In genomic region chr13:54345885-54346647, GRCm38 (mm10) we compare ENCODE assay signal across 15 mouse cellular contexts. TPM values are rescaled to one million over a fixed set of nuclear protein-coding genes. Genes with fewer than 3 reads are reported as not detected.
A peak's percentile ranks its signal among the peaks of the same experiment; 100 is the strongest.
DNase-seq lines count a peak whose midpoint lies in the region; ATAC-seq and TF ChIP-seq lines count a peak whose summit lies in the region.
"Had no signal": no experiment of that assay in that cellular context is flagged by ENCODE, and none has a peak within 500 bp of the region (broad histone marks: within the 10 kb centered on the region; RNA-seq: fewer than 3 reads in every experiment).

No protein-coding gene starts in this region.

- H3K27ac ChIP-seq in layer of hippocampus, adult 2 months: peak overlapping the region; percentile 75
- H3K27ac ChIP-seq in embryonic facial prominence, embryonic 10.5 days (replicated peaks): no peak overlapping the region; the same call in 1 of the 2 replicates
- H3K27ac ChIP-seq in hindbrain, embryonic 11.5 days (ENCODE audit: low read depth, low read length): 0 out of 2 replicates have a peak overlapping the region, but pooled peaks have one; percentile 42
- no peak overlapping the region for H3K27ac ChIP-seq in midbrain, embryonic 15.5 days
- H3K27ac ChIP-seq: gastrocnemius, adult 2 months; heart, embryonic 15.5 days; liver, embryonic 15.5 days had no signal

- TF ChIP-seq CTCF in layer of hippocampus, adult 2 months (conservative IDR thresholded peaks at IDR 0.05): no peak

- no peak overlapping the region for H3K4me2 ChIP-seq in hindbrain, embryonic 11.5 days (replicated peaks; ENCODE audit: low read depth, low read length)
- no peak overlapping the region for H3K4me2 ChIP-seq in midbrain, embryonic 15.5 days
- H3K4me2 ChIP-seq: heart, embryonic 15.5 days; liver, embryonic 15.5 days had no signal

- no peaks in the 10 kb centered on the region for H3K36me3 ChIP-seq in embryonic facial prominence, embryonic 10.5 days (replicated peaks)
- H3K36me3 ChIP-seq in hindbrain, embryonic 11.5 days (ENCODE audit: control insufficient read depth, insufficient read depth, low read length): no peaks in the 10 kb centered on the region
- H3K36me3 ChIP-seq in midbrain, embryonic 15.5 days (replicated peaks): no peaks in the 10 kb centered on the region
- H3K36me3 ChIP-seq: heart, embryonic 15.5 days; liver, embryonic 15.5 days had no signal

- intact Hi-C loops in left cerebral cortex, postnatal 25 days (cut with DNase I): no loop called here

- ATAC-seq in hindbrain, embryonic 11.5 days (ENCODE audit: low FRiP score): peak; percentile 85
- peak; percentile 71 for ATAC-seq in midbrain, embryonic 15.5 days (replicated peaks)
- ATAC-seq: CD4-positive, CD25-positive, alpha-beta regulatory T cell, adult 4 months had no signal

- no peaks in the 10 kb centered on the region for H3K27me3 ChIP-seq in embryonic facial prominence, embryonic 10.5 days (replicated peaks; ENCODE audit: low read depth, poor library complexity, severe bottlenecking)
- H3K27me3 ChIP-seq in hindbrain, embryonic 11.5 days (ENCODE audit: control insufficient read depth, insufficient read depth, low read length): no peaks in the 10 kb centered on the region
- no peaks in the 10 kb centered on the region for H3K27me3 ChIP-seq in midbrain, embryonic 15.5 days (replicated peaks)
- H3K27me3 ChIP-seq: heart, embryonic 15.5 days; liver, embryonic 15.5 days had no signal

- no peaks in the 10 kb centered on the region for H3K9me3 ChIP-seq in embryonic facial prominence, embryonic 10.5 days
- no peaks in the 10 kb centered on the region for H3K9me3 ChIP-seq in hindbrain, embryonic 11.5 days (ENCODE audit: control insufficient read depth, low read length)
- no peaks in the 10 kb centered on the region for H3K9me3 ChIP-seq in midbrain, embryonic 15.5 days
- H3K9me3 ChIP-seq: heart, embryonic 15.5 days; liver, embryonic 15.5 days had no signal

- WGBS in embryonic facial prominence, embryonic 10.5 days: 71% methylated on average over 15 of the region's 15 CpGs
- WGBS in hindbrain, embryonic 11.5 days: 65% methylated on average over 15 of the region's 15 CpGs
- WGBS in midbrain, embryonic 15.5 days: 39% methylated on average over 15 of the region's 15 CpGs

- H3K4me3 ChIP-seq in layer of hippocampus, adult 2 months: no peak overlapping the region
- no peak overlapping the region for H3K4me3 ChIP-seq in embryonic facial prominence, embryonic 10.5 days
- H3K4me3 ChIP-seq in hindbrain, embryonic 11.5 days (ENCODE audit: low read depth, low read length): no peak overlapping the region
- no peak overlapping the region for H3K4me3 ChIP-seq in midbrain, embryonic 15.5 days
- H3K4me3 ChIP-seq: gastrocnemius, adult 2 months; heart, embryonic 15.5 days; liver, embryonic 15.5 days; megakaryocyte, embryonic 14.5 days had no signal

- H3K9ac ChIP-seq in hindbrain, embryonic 11.5 days (ENCODE audit: low read depth, low read length): no peak overlapping the region
- H3K9ac ChIP-seq in midbrain, embryonic 15.5 days: no peak overlapping the region
- H3K9ac ChIP-seq: heart, embryonic 15.5 days; liver, embryonic 15.5 days had no signal

- H3K4me1 ChIP-seq in embryonic facial prominence, embryonic 10.5 days: peaks cover 23% of the 10 kb centered on the region
- H3K4me1 ChIP-seq in hindbrain, embryonic 11.5 days (replicated peaks; ENCODE audit: control insufficient read depth, insufficient read depth, low read length): peaks cover 2% of the 10 kb centered on the region; the same call in 1 of the 2 replicates
- no peaks in the 10 kb centered on the region for H3K4me1 ChIP-seq in midbrain, embryonic 15.5 days
- H3K4me1 ChIP-seq: heart, embryonic 15.5 days; liver, embryonic 15.5 days had no signal

- no peak for DNase-seq in layer of hippocampus, adult 2 months (ENCODE audit: low spot score in 2 of 2)
- no peak for DNase-seq in layer of hippocampus, adult 8-10 months (ENCODE audit: low spot score in 2 of 2)
- peak; percentile 25 for DNase-seq in embryonic facial prominence, embryonic 10.5 days (ENCODE audit: low spot score)
- peak; percentile 54 for DNase-seq in hindbrain, embryonic 11.5 days (ENCODE audit: low spot score)
- no peak for DNase-seq in left cerebral cortex, adult 9 months (ENCODE audit: low spot score in 2 of 2)
- no peak for DNase-seq in ovary, adult 18-20 months (ENCODE audit: low spot score)
- DNase-seq in left cerebral cortex, postnatal 25 days (ENCODE audit: low spot score in 2 of 2): no peak
- DNase-seq: adrenal gland, postnatal 36 days; gastrocnemius, adult 2 months; kidney, adult 11 months had no signal

RNA-seq across cellular contexts. Expression of gene Cplx2, which starts 25.1 kb away (rescaled TPM):
- 1,000 to 10,000 TPM; 1,009 to 1,066 TPM for total RNA-seq in layer of hippocampus, adult 2 months (2021)
- total RNA-seq in layer of hippocampus, adult 8-10 months (2022): 100 to 1,000 TPM; 865 to 892 (median 878) TPM
- 5.0 and 6.9 TPM in 2 replicates for polyA plus RNA-seq in embryonic facial prominence, embryonic 10.5 days (2016; fragmentation: Nextera tagmentation; extraction: Ambion mirVana)
- 12.7 and 13.0 TPM in 2 replicates for polyA plus RNA-seq in hindbrain, embryonic 11.5 days (2014; fragmentation: Nextera tagmentation; extraction: Ambion mirVana)
- 31.1 and 32.8 TPM in 2 replicates for polyA plus RNA-seq in midbrain, embryonic 15.5 days (2015; fragmentation: Nextera tagmentation; extraction: Ambion mirVana)
- 100 to 1,000 TPM; 714 to 786 TPM for total RNA-seq in left cerebral cortex, postnatal 25 days (2021)
- polyA plus RNA-seq: CD4-positive, CD25-positive, alpha-beta regulatory T cell, adult 4 months had no signal

Comparison
In these comparisons a context has a peak if more than half of its experiments do, and no peak if none do; other contexts are left out.
1. DNase-seq: peak in embryonic facial prominence, embryonic 10.5 days (single experiment) and hindbrain, embryonic 11.5 days (single experiment); none in layer of hippocampus, adult 2 months (0 of 2), layer of hippocampus, adult 8-10 months (0 of 2), left cerebral cortex, adult 9 months (0 of 2), ovary, adult 18-20 months (single experiment) and left cerebral cortex, postnatal 25 days (0 of 2).
2. H3K27ac ChIP-seq: peak in layer of hippocampus, adult 2 months (single experiment) and hindbrain, embryonic 11.5 days (single experiment); none in embryonic facial prominence, embryonic 10.5 days (single experiment) and midbrain, embryonic 15.5 days (single experiment).